Mouse (Mus musculus) R1 (cell line): ENCODE data around the gene Rgs3.

Experiments
- DNase-seq: peaks from one replicate; pipeline ENCODE4 v3.0.0-alpha.2; 2018; ENCODE audit warnings: low read depth, low spot score

Gene Rgs3

GRCm38 (mm10) chr4:62742885-62743760 is 183.5 kb downstream of the Rgs3 start:
- DNase-seq = no peak

GRCm38 (mm10) chr4:62744534-62744956 is 184.9 kb downstream of the Rgs3 start:
- no peak for DNase-seq

DNA sequence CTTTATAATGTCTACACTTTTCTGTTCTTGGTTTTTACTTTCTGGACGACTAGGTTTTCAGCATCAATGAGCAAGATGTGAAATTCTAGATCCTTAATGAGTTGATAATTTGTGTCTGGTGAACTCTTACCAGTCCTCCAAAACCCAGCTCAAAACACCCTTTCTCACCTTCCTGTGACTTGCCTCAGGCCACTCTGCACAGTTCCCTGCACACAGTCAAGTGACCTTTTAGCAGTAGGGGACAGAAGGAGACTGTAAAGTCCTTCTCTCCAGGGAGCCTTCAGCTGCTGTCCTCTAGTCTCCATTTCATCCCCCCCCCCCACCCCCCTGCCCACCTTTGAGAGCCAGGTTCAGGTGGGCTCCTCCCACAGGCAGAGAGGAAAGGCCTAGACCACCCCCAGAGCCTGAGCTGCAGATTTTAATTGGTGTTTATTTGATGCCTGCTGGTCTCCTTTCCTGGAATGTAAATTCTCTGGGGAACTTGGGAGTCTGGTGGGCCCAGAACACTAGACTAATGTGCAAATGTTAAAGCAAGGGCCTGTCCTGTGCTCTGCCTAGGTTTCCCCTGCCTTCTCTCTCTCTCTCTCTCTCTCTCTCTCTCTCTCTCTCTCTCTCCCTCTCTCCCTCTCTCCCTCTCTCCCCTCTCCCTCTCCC is 185.5 kb downstream of the Rgs3 start:
- DNase-seq = no peak
